Mouse (Mus musculus) brain, embryonic 14.5 days (tissue): ENCODE data around the gene Palld.

Experiments used
- CTCF ChIP-seq: fragments of 200-500 bp; IDR thresholded peaks from 2 replicates; pipeline ENCODE4 v1.5.1; 2012; ENCODE audit warnings: inconsistent platforms, mild to moderate bottlenecking, moderate library complexity, borderline replicate concordance; ENCODE audit not compliant: insufficient read depth, insufficient read length; ENCODE audit errors: extremely low read depth
- POLR2A ChIP-seq: fragments of 200-500 bp; IDR thresholded peaks from 2 replicates; pipeline ENCODE4 v1.6.1; 2012; ENCODE audit warnings: mild to moderate bottlenecking, inconsistent platforms, borderline replicate concordance; ENCODE audit not compliant: poor library complexity, insufficient read depth, insufficient read length, severe bottlenecking; ENCODE audit errors: extremely low read depth

GRCm38 (mm10) chr8:61539828-61540500 is 362.5 kb downstream of the Palld start:
- TF ChIP-seq POLR2A = no peak
- TF ChIP-seq CTCF = peak; percentile 99
